Mouse (Mus musculus) liver, postnatal 0 days (tissue): Measurements from ENCODE around the gene BC034090.

Experiments used
- CTCF ChIP-seq: sonication (generic); IDR thresholded peaks from 2 replicates; pipeline ENCODE4 v1.5.1; 2016; ENCODE audit warnings: antibody characterized with exemption, low read depth
- EP300 ChIP-seq: IDR thresholded peaks from 2 replicates; pipeline ENCODE4 v1.6.1; 2016; ENCODE audit warnings: antibody characterized with exemption, low read depth, mild to moderate bottlenecking

GRCm38 (mm10) chr1:155223036-155223435, 21.2 kb downstream of the BC034090 start:
- TF ChIP-seq CTCF, result no peak
- no peak for TF ChIP-seq EP300
